Mouse (Mus musculus) lung, embryonic 14.5 days (tissue): ENCODE results near the gene Ankrd66. TPM values are rescaled to one million over a fixed set of nuclear protein-coding genes. Genes with fewer than 3 reads are reported as not detected.

Source experiments
- ATAC-seq: fragments of 200-750 bp; cut with Nextera tagmentation; 2 replicates; pipeline ENCODE4 v1.8.0; 2017; ENCODE audit warnings: mild to moderate bottlenecking, moderate TSS enrichment, moderate library complexity; ENCODE audit not compliant: insufficient read depth
- DNase-seq: peaks from one replicate; pipeline ENCODE4 v3.0.0-alpha.2; 2015
- H3K27ac ChIP-seq: fragments of 300-500 bp; sonication (generic); 2 replicates; pipeline ENCODE4 v1.5.1; 2014; ENCODE audit warnings: low read depth, mild to moderate bottlenecking, moderate library complexity
- H3K27me3 ChIP-seq: fragments of 300-500 bp; sonication (generic); 2 replicates; pipeline ENCODE4 v1.6.1; 2014; ENCODE audit warnings: low read length, control low read depth; ENCODE audit not compliant: insufficient read depth
- H3K36me3 ChIP-seq: fragments of 300-500 bp; sonication (generic); 2 replicates; pipeline ENCODE4 v1.6.1; 2014; ENCODE audit warnings: control low read depth; ENCODE audit not compliant: insufficient read depth
- H3K4me1 ChIP-seq: fragments of 300-500 bp; sonication (generic); 2 replicates; pipeline ENCODE4 v1.6.1; 2014; ENCODE audit warnings: antibody characterized with exemption, control low read depth; ENCODE audit not compliant: insufficient read depth
- H3K4me2 ChIP-seq: fragments of 300-500 bp; sonication (generic); 2 replicates; pipeline ENCODE4 v1.6.1; 2014; ENCODE audit warnings: mild to moderate bottlenecking
- H3K4me3 ChIP-seq: fragments of 300-500 bp; sonication (generic); 2 replicates; pipeline ENCODE4 v1.5.1; 2014; ENCODE audit warnings: low read depth, low read length
- H3K9ac ChIP-seq: fragments of 300-500 bp; sonication (generic); 2 replicates; pipeline ENCODE4 v1.6.1; 2014
- H3K9me3 ChIP-seq: fragments of 300-500 bp; sonication (generic); 2 replicates; pipeline ENCODE4 v1.6.1; 2016; ENCODE audit warnings: low read depth, low read length, control low read depth
- CTCF ChIP-seq: IDR thresholded peaks from 2 replicates; pipeline ENCODE4 v1.5.1; 2016; ENCODE audit warnings: antibody characterized with exemption, low read depth
- WGBS: fragments of 180-500 bp; shearing (Covaris S2); extraction: QIAGEN DNeasy Blood & Tissue Kit; methylation state at CpG from one replicate; pipeline ENCODE4 v1.1.7; 2014; 5-methylcytosine and 5-hydroxymethylcytosine counted together
- polyA plus RNA-seq: library from polyadenylated mRNA; unstranded; fragments of >200 nt; fragmentation: Nextera tagmentation; extraction: Ambion mirVana; gene quantifications from 2 replicates; pipeline ENCODE4 v1.2.1, GENCODE M21; 2014

Ankrd66 gene
- polyA plus RNA-seq, 1 experiment from 2014 or later: 0.28 TPM

DNA sequence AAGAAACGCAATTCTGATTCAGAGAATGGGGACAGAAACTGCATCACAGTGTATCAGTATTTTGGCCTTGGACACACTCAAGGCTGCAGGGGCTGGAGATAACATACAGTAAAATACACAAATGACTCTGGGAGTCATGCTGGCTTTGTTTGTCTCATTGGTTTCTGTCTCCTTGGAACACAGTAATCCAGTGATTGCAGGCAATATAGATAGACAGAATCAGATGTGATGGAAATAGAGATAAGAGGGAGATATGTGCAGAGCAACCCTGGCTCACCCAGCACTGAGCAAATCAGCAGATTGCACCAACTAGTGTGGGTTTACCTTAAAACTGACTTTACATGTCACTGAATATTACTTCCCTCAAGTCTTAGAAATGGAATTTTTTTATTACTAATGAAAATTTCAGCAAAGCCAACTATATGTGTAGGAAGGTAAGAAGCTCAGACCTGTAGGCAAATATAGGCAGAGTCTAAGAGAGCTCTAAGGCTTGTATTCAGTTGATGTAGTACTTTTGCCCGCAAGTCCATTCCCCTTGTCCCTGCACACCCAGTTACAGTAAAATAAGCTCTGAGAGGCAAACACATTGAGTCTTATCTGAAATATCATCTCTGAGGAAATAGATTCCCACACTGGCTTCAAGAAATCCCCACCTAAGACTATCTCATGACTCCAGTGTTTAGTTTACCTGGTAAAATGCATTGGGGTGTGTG lies 54.8 kb downstream of the Ankrd66 start:
- Histone ChIP-seq H3K9ac (no peak overlapping the region), H3K27ac (no peak overlapping the region), H3K27me3 (no peaks in the 10 kb centered on the region), H3K4me2 (no peak overlapping the region), H3K4me3 (no peak overlapping the region), H3K36me3 (no peaks in the 10 kb centered on the region), H3K4me1 (no peaks in the 10 kb centered on the region), H3K9me3 (no peaks in the 10 kb centered on the region)
- DNase-seq (no peak), ATAC-seq (no peak)
- TF ChIP-seq CTCF: no peak
- WGBS: 82% methylated on average over 2 of the region's 2 CpGs

DNA sequence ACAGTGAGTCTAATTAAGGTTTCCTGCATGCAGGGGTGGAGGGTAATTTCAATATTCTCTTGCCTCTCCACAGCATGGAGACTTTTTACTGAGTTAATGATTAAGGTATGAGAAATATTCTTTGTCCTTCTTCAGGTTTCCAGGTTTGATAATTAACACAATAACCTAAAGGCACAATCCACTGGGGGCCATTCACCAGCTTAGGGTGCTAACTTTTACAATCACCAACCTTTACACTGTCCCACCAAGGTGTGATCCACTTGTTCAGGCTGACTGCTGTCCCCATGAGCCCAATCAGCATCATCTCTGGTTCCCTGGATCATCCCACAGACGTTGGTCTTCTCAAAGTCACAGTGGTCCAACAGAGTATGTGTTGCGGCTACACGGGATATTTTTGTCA lies 57.5 kb downstream of the Ankrd66 start:
- Histone ChIP-seq H3K36me3 (no peaks in the 10 kb centered on the region), H3K9me3 (no peaks in the 10 kb centered on the region), H3K9ac (no peak overlapping the region), H3K27ac (no peak overlapping the region), H3K4me3 (no peak overlapping the region), H3K4me1 (no peaks in the 10 kb centered on the region), H3K27me3 (no peaks in the 10 kb centered on the region), H3K4me2 (no peak overlapping the region)
- ATAC-seq (no peak), DNase-seq (no peak)
- no peak for TF ChIP-seq CTCF
- WGBS: 84% methylated on average over 3 of the region's 3 CpGs

Other genes starting within 250 kb of the Ankrd66 start
- gene Adgrf5, start 183.2 kb downstream of the Ankrd66 start, polyA plus RNA-seq: 18.5 and 18.8 TPM in 2 replicates
- gene Mep1a, start 40.8 kb downstream of the Ankrd66 start, polyA plus RNA-seq: not detected in 2 replicates
- gene Pla2g7, start 24.5 kb upstream of the Ankrd66 start, polyA plus RNA-seq: 13.9 and 14.9 TPM in 2 replicates
- gene Tdrd6, start 86.7 kb upstream of the Ankrd66 start, polyA plus RNA-seq: 0.18 TPM in 1 of 2 replicates, not detected in the other
- 15.0 and 16.0 TPM in 2 replicates for gene Slc25a27, start 123.6 kb upstream of the Ankrd66 start, polyA plus RNA-seq
- 30.5 and 32.2 TPM in 2 replicates for gene Cyp39a1, start 123.8 kb upstream of the Ankrd66 start, polyA plus RNA-seq